Mouse (Mus musculus): ENCODE data around the gene Alk.

- no peak for TF ChIP-seq CTCF (IDR thresholded peaks at IDR 0.05; ENCODE audit: control insufficient read depth, insufficient read depth, insufficient read length)
- no peak for TF ChIP-seq FOSL1 (IDR thresholded peaks at IDR 0.05; ENCODE audit: insufficient read depth, low read length, poor library complexity, severe bottlenecking)
These were observed 353.7 kb downstream of the Alk start for GRCm38 (mm10) chr17:72250482-72251405.

Data from C2C12 (cell line).